Mouse (Mus musculus): Measurements from ENCODE around the gene Stard7.
"Not testable (repeated sequence)": the region's sequence is repeated elsewhere in the genome, so short reads cannot be mapped to it uniquely, and the experiment has no call there.

Gene Stard7

GRCm38 (mm10) chr2:127275551-127276320, 5.7 kb downstream of the Stard7 start:
- DNase-seq = no peak

GRCm38 (mm10) chr2:127278162-127278561, 8.1 kb downstream of the Stard7 start:
- no peak for DNase-seq

- no peak for DNase-seq
Measured at GRCm38 (mm10) chr2:127292250-127292649, 22.2 kb downstream of the Stard7 start.

GRCm38 (mm10) chr2:127297001-127297805, 27.2 kb downstream of the Stard7 start:
- DNase-seq = no peak

- DNase-seq = no peak
Measured at GRCm38 (mm10) chr2:127298056-127298455, 28.0 kb downstream of the Stard7 start.

- no peak for DNase-seq
Measured at GRCm38 (mm10) chr2:127300701-127301100, 30.7 kb downstream of the Stard7 start.

GRCm38 (mm10) chr2:127301883-127302282, 31.9 kb downstream of the Stard7 start:
- DNase-seq = no peak

GRCm38 (mm10) chr2:127304192-127304591, 34.2 kb downstream of the Stard7 start:
- DNase-seq = not testable (repeated sequence)

GRCm38 (mm10) chr2:127304609-127305210, 34.7 kb downstream of the Stard7 start:
- DNase-seq = no peak

GRCm38 (mm10) chr2:127306123-127306522, 36.1 kb downstream of the Stard7 start:
- no peak for DNase-seq

- no peak for DNase-seq
Measured at GRCm38 (mm10) chr2:127307179-127307578, 37.2 kb downstream of the Stard7 start.

- no peak for DNase-seq
Measured at GRCm38 (mm10) chr2:127308660-127309059, 38.6 kb downstream of the Stard7 start.

GRCm38 (mm10) chr2:127310246-127310645, 40.2 kb downstream of the Stard7 start:
- DNase-seq = no peak

- no peak for DNase-seq
Measured at GRCm38 (mm10) chr2:127310685-127311084, 40.7 kb downstream of the Stard7 start.

- no peak for DNase-seq
Measured at GRCm38 (mm10) chr2:127311193-127311592, 41.2 kb downstream of the Stard7 start.

GRCm38 (mm10) chr2:127312801-127313200, 42.8 kb downstream of the Stard7 start:
- no peak for DNase-seq

- DNase-seq = no peak
Measured at GRCm38 (mm10) chr2:127313878-127314277, 43.9 kb downstream of the Stard7 start.

- no peak for DNase-seq
Measured at GRCm38 (mm10) chr2:127314467-127315154, 44.6 kb downstream of the Stard7 start.

GRCm38 (mm10) chr2:127315155-127315470, 45.1 kb downstream of the Stard7 start:
- no peak for DNase-seq

- DNase-seq = no peak
Measured at GRCm38 (mm10) chr2:127316431-127316830, 46.4 kb downstream of the Stard7 start.

- DNase-seq = no peak
Measured at GRCm38 (mm10) chr2:127318136-127318535, 48.1 kb downstream of the Stard7 start.

GRCm38 (mm10) chr2:127319071-127319470, 49.1 kb downstream of the Stard7 start:
- no peak for DNase-seq

- no peak for DNase-seq
Measured at GRCm38 (mm10) chr2:127322671-127323285, 52.8 kb downstream of the Stard7 start.
